Mouse (Mus musculus): Measurements from ENCODE around the gene Mill2.
"Not testable (repeated sequence)": the region's sequence is repeated elsewhere in the genome, so short reads cannot be mapped to it uniquely, and the experiment has no call there.

DNA sequence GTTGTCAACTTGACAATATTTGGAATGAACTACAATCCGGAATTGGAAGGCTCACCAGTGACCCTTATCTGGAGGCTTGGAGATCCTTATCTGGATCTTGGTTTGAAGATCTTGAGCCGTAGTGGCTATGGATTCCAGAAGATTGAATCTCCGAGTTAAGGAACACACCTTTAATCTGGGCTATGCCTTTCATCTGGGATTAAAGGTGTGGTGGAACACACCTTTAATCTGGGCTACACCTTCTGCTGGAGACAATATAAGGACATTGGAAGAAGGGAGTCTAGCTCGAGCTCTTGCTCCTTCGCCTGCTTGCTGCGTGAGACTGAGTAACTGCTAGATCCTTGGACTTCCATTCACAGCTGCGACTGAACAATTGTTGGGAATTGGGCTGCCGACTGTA lies 31.3 kb downstream of the Mill2 start, which contains the start of gene Pglyrp1:
- not testable (repeated sequence) for TF ChIP-seq POLR2A (IDR thresholded peaks at IDR 0.05; ENCODE audit: borderline replicate concordance, extremely low read depth, low read depth, low read length); CTCF (IDR thresholded peaks at IDR 0.05; ENCODE audit: insufficient read depth, low read length)

All from lung, adult 2 months (tissue).